Mouse (Mus musculus) neural tube, embryonic 12.5 days (tissue): ENCODE data around the gene Pacrg. TPM values are rescaled to one million over a fixed set of nuclear protein-coding genes. Genes with fewer than 3 reads are reported as not detected.

ENCODE experiments used
- ATAC-seq: fragments of 200-750 bp; cut with Nextera tagmentation; 2 replicates; pipeline ENCODE4 v1.8.0; 2017; ENCODE audit warnings: low read depth, mild to moderate bottlenecking, moderate TSS enrichment, moderate library complexity; ENCODE audit not compliant: low FRiP score
- H3K27ac ChIP-seq: fragments of 300-500 bp; sonication (generic); 2 replicates; pipeline ENCODE4 v1.5.1; 2016
- H3K27me3 ChIP-seq: fragments of 300-500 bp; sonication (generic); replicated peaks from 2 replicates; pipeline ENCODE4 v1.6.1; 2016; ENCODE audit warnings: mild to moderate bottlenecking
- H3K36me3 ChIP-seq: fragments of 300-500 bp; sonication (generic); 2 replicates; pipeline ENCODE4 v1.6.1; 2016; ENCODE audit warnings: mild to moderate bottlenecking
- H3K4me1 ChIP-seq: fragments of 300-500 bp; sonication (generic); 2 replicates; pipeline ENCODE4 v1.6.1; 2016
- H3K4me2 ChIP-seq: fragments of 300-500 bp; sonication (generic); replicated peaks from 2 replicates; pipeline ENCODE4 v1.6.1; 2016; ENCODE audit warnings: mild to moderate bottlenecking
- H3K4me3 ChIP-seq: fragments of 300-500 bp; sonication (generic); 2 replicates; pipeline ENCODE4 v1.5.1; 2016
- H3K9ac ChIP-seq: fragments of 300-500 bp; sonication (generic); 2 replicates; pipeline ENCODE4 v1.6.1; 2016; ENCODE audit warnings: mild to moderate bottlenecking
- H3K9me3 ChIP-seq: fragments of 300-500 bp; sonication (generic); 2 replicates; pipeline ENCODE4 v1.6.1; 2016; ENCODE audit warnings: mild to moderate bottlenecking
- WGBS: fragments of 180-500 bp; shearing (Covaris S2); methylation state at CpG from one replicate; pipeline ENCODE4 v1.1.7; 2016; 5-methylcytosine and 5-hydroxymethylcytosine counted together
- polyA plus RNA-seq: library from polyadenylated mRNA; unstranded; fragments of >200 nt; fragmentation: Nextera tagmentation; extraction: Ambion mirVana; gene quantifications from 2 replicates; pipeline ENCODE4 v1.2.1, GENCODE M21; 2016

Gene Pacrg
- polyA plus RNA-seq = 7.6 and 8.8 TPM in 2 replicates

DNA sequence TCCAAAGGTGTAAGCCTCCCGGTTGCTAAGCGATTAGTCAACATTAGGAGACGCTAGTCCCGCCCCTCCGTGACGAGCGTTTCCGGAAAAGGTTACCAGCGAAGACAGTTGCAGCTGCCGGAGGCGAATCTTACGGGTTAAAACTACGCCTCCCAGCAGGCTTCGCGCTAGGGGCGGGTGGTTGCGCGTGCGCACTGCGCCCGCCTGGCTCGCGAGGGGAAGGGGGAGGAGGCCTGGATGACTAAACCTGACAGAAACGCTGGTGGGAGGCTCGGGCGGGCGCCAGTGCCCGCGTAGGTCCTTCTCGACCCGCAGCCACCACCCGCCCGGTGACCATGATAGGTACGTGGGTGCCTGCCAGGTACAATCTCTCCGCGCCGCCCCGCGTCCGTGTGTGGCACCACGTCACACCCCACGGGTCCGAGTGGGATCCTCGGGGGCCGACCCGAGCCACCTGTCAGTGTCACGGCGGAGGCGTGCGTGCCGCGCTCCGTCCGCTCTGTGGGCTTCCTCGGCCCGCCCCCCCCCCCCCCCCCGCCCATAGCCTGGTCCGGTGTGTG lies at the start of gene Pacrg, which contains the start of gene Prkn:
Gene Pacrg (minus strand): TSS at position 164 of the 560 bp plus-strand sequence.
Gene Prkn (plus strand): TSS at position 237 of the 560 bp plus-strand sequence.
- Histone ChIP-seq H3K4me1 (no peaks in the 10 kb centered on the region; the same call in 1 of the 2 replicates), H3K4me2 (peak within 1 kb of the TSS; percentile 86), H3K27ac (no peak within 1 kb of the TSS), H3K27me3 (no peaks in the 10 kb centered on the region), H3K4me3 (peak within 1 kb of the TSS; percentile 56), H3K9me3 (no peaks in the 10 kb centered on the region), H3K36me3 (no peaks in the 10 kb centered on the region), H3K9ac (peak within 1 kb of the TSS; percentile 69)
- peak; percentile 94 for ATAC-seq
- under 1% methylated on average over 49 of the region's 58 CpGs for whole genome bisulfite sequencing

DNA sequence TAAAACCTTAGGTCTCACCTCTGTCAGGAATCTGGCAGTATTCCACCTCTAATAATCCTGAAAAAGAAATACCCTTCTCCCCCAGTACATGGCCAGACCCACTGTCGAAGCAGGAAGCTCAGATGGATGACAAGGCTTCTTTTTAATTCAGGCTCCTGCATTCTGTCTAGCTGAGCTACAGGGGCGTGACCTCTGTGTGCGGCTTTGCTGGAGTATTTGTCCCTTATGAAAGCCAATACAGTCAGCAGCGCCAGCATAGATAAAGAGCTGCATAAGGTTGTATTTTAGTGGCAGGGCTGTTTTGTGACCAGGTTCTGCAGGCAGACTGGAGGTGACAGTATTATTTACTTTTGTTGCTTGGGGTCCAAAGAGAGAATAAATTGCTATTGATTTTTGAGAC lies 47.8 kb upstream of the Pacrg start:
- Histone ChIP-seq H3K4me3 (no peak overlapping the region), H3K4me1 (peaks cover 6% of the 10 kb centered on the region), H3K27me3 (no peaks in the 10 kb centered on the region), H3K9ac (no peak overlapping the region), H3K27ac (no peak overlapping the region), H3K9me3 (no peaks in the 10 kb centered on the region), H3K4me2 (no peak overlapping the region), H3K36me3 (no peaks in the 10 kb centered on the region)
- ATAC-seq = no peak
- 22% methylated on average over 4 of the region's 4 CpGs for WGBS

DNA sequence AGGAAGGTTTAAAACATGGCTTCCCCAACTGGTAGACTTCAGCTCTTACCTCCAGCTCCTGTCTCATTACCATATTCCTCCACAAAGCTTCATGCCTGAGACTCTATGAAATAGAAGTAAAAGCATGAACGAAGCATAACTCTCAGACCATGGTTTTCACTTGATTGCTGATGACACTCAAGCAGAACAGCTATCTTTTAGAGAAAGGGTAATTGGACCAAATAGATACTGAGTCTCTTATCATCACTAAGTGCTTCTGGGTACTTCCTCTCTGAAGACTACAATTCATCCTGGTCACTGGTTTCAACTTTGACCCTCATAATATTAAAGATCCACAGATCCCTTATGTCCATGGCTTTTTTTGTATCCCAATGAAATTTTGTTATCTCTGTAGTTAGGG lies 42.1 kb upstream of the Pacrg start:
- no peak for ATAC-seq
- H3K36me3 ChIP-seq = no peaks in the 10 kb centered on the region
- H3K4me2 ChIP-seq = no peak overlapping the region
- H3K9me3 ChIP-seq = no peaks in the 10 kb centered on the region
- H3K4me3 ChIP-seq = no peak overlapping the region
- H3K27me3 ChIP-seq = no peaks in the 10 kb centered on the region
- no peak overlapping the region for H3K27ac ChIP-seq
- H3K4me1 ChIP-seq = no peaks in the 10 kb centered on the region
- WGBS = 84% methylated on average over 1 of the region's 1 CpGs
- no peak overlapping the region for H3K9ac ChIP-seq

DNA sequence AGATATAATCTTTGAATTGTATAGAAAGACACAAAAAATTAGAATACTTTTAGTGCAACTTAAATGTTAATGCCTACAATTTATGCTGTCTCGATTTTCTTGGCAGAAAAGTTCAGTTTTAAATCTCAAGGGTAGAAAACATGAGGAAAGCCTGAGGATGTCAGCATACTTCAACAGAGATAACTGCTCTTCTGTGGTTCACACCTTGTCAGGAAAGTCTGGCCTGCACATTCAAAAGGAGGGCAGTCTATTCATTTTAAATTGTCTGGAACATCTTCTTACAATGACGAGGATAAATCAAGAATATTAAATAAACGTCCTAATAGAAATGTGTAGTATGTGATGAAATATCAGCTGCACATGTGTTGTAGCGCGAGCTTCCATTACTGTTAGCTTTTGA lies 38.9 kb upstream of the Pacrg start:
- no peak for ATAC-seq
- Histone ChIP-seq H3K27ac (no peak overlapping the region), H3K4me3 (no peak overlapping the region), H3K4me1 (no peaks in the 10 kb centered on the region), H3K27me3 (no peaks in the 10 kb centered on the region), H3K36me3 (no peaks in the 10 kb centered on the region), H3K9ac (no peak overlapping the region), H3K9me3 (no peaks in the 10 kb centered on the region), H3K4me2 (no peak overlapping the region)
- WGBS = 80% methylated on average over 5 of the region's 5 CpGs

DNA sequence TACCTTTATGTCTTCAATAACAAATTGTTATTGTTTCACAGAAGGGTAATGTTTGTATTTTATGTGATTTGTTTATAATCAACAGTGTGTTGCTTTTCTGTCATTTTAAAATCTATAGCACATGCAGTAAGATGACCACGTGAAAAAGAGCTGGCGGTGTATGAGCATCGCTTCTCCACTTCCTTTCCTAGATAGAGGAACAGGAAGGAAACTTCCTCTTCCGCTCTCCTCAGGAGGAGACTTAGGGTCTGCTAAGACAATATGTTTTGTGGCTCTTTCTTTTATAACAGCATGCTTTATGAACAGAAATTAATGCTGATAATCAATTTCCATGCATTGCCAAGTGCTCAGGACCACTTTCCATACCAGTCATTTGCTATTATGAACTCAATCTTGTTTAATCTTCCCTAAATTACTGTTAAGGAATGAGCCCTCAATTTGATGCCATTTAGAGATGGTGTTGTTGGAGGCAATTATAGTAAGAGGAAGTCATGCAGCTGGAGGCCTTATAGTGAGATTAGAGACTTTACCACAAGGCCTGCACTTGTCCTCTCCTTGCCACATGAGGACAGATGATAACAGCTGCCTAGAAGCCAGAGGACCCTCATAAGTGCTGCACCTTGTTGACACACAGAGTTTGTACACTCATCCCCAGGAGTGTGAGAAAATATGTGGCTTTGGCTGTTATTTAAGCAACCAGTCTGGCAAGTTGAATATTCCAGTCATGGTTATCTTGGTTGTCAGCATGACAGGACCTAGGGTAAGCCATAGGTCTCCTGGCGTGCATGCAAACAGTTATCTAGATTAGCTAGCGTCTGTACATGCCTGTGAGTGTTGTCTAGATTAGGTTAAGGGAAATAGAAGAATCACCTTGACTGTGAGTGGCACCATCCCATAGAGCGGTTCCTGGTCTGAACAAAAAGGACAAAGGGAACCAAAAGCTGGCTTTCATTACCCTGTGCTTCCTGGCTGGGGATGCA lies 34.4 kb upstream of the Pacrg start:
- no peak overlapping the region for H3K27ac ChIP-seq
- H3K4me3 ChIP-seq = no peak overlapping the region
- no peak overlapping the region for H3K4me2 ChIP-seq
- no peak for ATAC-seq
- H3K9me3 ChIP-seq = no peaks in the 10 kb centered on the region
- H3K36me3 ChIP-seq = no peaks in the 10 kb centered on the region
- H3K9ac ChIP-seq = no peak overlapping the region
- WGBS = 89% methylated on average over 7 of the region's 7 CpGs
- H3K27me3 ChIP-seq = no peaks in the 10 kb centered on the region
- H3K4me1 ChIP-seq = no peaks in the 10 kb centered on the region

DNA sequence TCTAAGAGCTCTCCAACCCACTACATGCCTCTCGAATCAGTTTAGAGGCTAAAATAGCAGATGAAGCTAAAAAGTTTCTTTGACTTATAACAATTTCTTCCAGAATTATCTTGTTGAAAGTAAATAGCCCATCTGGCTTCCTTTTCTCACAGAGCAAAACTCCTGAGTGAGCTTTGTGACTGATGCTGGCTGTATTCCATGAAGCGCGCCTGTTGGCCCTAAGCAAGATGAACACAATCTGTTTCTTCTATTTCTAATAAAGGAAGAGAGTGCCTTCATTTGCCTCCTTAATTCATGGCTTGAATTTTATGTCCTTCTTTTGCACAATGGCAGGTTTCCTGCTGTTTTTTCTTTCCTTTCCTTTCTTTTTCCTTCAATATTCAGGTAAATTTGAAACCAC lies 14.1 kb upstream of the Pacrg start:
- no peaks in the 10 kb centered on the region for H3K9me3 ChIP-seq
- no peak overlapping the region for H3K9ac ChIP-seq
- H3K27me3 ChIP-seq = no peaks in the 10 kb centered on the region
- no peaks in the 10 kb centered on the region for H3K4me1 ChIP-seq
- H3K36me3 ChIP-seq = no peaks in the 10 kb centered on the region
- no peak overlapping the region for H3K4me2 ChIP-seq
- no peak overlapping the region for H3K27ac ChIP-seq
- no peak overlapping the region for H3K4me3 ChIP-seq
- WGBS = 94% methylated on average over 3 of the region's 3 CpGs
- no peak for ATAC-seq

DNA sequence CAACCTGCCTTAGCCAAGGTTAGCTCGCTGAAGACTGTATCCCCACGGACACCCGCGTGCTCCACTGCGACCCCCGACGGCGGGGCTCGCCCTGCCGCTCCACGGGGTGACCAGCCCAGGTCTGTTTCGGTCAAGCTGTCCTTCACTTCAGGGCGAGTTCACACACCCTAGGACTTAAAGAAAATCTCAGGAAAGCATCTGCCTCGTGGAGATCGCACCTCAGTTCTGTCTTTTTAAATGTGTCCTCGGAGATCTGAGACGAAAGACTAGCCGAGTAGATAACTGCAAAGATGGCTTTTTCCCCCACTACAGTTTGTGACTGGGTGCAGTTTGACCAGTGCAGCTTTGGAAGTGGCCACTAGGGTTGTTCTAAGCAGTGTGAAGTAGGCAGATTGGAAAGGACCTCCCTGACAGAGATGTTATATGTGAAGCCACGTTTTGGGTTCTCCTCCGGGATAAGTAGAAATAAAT lies 655 bp upstream of the Pacrg start:
- H3K27ac ChIP-seq = no peak overlapping the region
- WGBS = 3% methylated on average over 20 of the region's 20 CpGs

DNA sequence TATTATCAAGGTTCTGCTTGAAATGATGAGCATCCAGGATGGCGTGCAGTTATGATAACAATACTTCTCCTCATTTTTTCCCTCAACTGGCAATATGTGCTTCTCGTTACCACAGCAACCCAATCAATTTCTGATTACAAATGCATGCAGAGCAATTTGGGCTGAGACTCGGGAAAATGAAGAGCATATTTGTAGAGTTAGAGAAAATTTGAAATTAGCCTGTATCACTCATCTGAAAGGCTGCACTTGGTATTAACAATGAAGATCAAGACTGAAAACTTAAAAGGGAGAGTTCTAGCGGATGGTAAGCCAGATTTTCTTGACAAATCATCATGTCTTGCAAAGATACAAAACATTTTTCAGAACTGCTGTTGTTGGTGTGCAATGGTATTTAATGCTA lies 21.1 kb downstream of the Pacrg start:
- no peak overlapping the region for H3K27ac ChIP-seq
- no peak overlapping the region for H3K4me3 ChIP-seq
- H3K9me3 ChIP-seq = no peaks in the 10 kb centered on the region
- no peak overlapping the region for H3K4me2 ChIP-seq
- H3K36me3 ChIP-seq = no peaks in the 10 kb centered on the region
- no peak overlapping the region for H3K9ac ChIP-seq
- no peak for ATAC-seq
- 89% methylated on average over 4 of the region's 4 CpGs for WGBS
- no peaks in the 10 kb centered on the region for H3K4me1 ChIP-seq
- no peaks in the 10 kb centered on the region for H3K27me3 ChIP-seq

More for the DNA sequence above, 655 bp upstream of the Pacrg start:
- Histone ChIP-seq H3K4me3 (peak overlapping the region; percentile 56), H3K9ac (peak overlapping the region; percentile 69), H3K9me3 (no peaks in the 10 kb centered on the region), H3K4me2 (peak overlapping the region; percentile 86), H3K4me1 (no peaks in the 10 kb centered on the region; the same call in 1 of the 2 replicates), H3K27me3 (no peaks in the 10 kb centered on the region), H3K36me3 (no peaks in the 10 kb centered on the region)
- peak; percentile 63 for ATAC-seq

DNA sequence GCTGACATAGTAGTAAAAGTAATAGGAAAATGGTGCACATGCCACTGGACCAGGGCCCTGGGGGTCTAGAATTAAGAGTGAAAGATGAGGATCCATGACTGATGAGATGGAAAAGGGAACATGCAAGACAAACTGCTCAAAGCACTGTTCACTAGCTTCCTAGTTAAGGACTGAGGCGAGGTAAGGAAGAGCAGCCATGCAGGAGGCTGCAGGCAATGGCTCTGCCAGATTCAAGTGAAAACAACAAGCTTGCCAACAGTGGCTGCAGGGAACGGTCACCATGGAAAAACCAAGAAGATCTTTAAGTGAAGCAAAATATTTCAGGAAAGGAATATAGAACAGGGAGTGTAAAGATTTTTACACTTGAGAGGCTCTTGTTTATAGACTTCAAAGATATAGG lies 31.5 kb downstream of the Pacrg start:
- Histone ChIP-seq H3K9ac (no peak overlapping the region), H3K9me3 (no peaks in the 10 kb centered on the region), H3K4me1 (no peaks in the 10 kb centered on the region), H3K36me3 (no peaks in the 10 kb centered on the region), H3K4me3 (no peak overlapping the region), H3K27me3 (no peaks in the 10 kb centered on the region), H3K27ac (no peak overlapping the region), H3K4me2 (no peak overlapping the region)
- no peak for ATAC-seq
- WGBS = 86% methylated on average over 2 of the region's 2 CpGs

DNA sequence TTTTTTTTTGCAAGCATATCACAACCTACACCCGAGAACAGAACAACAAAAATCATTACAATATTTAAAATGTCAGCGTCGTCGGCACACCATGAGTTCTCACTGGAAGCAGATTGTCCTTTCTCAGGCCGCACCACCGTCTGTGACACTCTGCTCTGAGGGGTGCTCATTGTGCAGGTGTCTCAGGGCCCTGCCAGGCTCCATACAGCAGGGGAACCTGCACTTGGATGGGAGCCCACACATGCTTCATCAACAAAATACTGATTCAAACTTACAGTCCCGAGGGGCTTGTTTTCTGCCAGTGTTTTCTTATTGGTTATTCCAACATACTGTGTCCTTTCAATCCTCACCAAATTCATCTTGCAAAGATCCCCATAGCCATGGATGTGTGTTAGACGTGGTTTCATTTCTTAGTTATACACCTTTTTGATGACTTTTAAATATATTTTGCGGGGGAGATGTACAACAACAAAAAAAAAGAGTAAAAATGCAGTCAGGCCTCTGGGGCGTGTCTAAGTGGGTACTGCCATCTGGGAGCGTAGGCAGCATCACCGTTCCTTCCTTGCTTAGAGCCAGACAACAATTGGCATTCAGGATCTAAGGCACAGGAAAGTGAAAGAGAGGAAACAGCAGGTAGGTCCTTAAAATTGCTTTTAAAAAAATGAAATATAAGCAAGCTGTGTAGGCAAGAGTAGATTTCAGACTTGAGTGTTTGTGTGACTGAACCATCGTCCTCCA lies 32.7 kb downstream of the Pacrg start:
- Histone ChIP-seq H3K4me2 (no peak overlapping the region), H3K4me1 (no peaks in the 10 kb centered on the region), H3K9me3 (no peaks in the 10 kb centered on the region), H3K9ac (no peak overlapping the region), H3K27me3 (no peaks in the 10 kb centered on the region), H3K27ac (no peak overlapping the region), H3K4me3 (no peak overlapping the region), H3K36me3 (no peaks in the 10 kb centered on the region)
- no peak for ATAC-seq
- WGBS = 82% methylated on average over 13 of the region's 13 CpGs

DNA sequence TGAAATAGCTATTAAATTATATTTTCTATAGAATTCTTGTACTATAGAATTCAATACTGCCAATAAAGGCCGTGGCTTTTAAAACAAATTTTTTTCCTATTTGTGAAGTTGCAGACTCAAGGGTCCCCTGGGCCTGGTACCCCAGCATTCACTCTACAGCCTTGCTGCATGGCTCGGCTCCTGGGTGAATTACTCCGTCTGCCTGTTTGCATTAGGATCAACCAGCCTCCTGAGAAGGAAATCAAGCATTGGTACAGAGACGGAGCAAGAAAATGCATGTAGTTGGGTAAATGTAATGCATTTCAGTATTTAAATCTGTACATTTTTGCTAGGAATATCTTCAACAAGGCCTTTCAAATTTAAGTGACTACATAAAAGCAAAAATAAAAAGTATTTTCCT lies 33.4 kb downstream of the Pacrg start:
- H3K9ac ChIP-seq = no peak overlapping the region
- H3K27me3 ChIP-seq = no peaks in the 10 kb centered on the region
- H3K4me1 ChIP-seq = no peaks in the 10 kb centered on the region
- no peaks in the 10 kb centered on the region for H3K9me3 ChIP-seq
- no peak for ATAC-seq
- H3K27ac ChIP-seq = no peak overlapping the region
- H3K4me2 ChIP-seq = no peak overlapping the region
- no peak overlapping the region for H3K4me3 ChIP-seq
- no peaks in the 10 kb centered on the region for H3K36me3 ChIP-seq
- 90% methylated on average over 4 of the region's 4 CpGs for WGBS

DNA sequence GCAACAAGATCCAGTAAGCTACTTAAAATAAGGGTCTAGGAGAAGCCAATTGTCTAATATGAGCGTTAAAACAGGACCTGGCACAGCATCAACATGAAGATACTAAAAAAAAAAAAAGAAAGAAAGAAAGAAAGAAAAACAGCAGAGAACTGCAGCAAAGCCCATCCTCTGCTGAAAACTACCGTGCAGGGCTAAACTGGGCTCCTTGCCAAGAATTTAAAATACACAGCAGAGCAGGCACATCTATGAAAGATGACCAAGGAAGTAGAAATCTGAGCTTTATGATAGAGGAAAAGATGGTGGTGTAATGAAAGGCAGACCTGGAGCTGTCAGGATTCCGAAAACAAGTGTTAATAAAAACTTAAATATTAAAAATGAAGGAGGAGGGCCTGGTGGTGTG lies 48.5 kb downstream of the Pacrg start:
- Histone ChIP-seq H3K4me2 (no peak overlapping the region), H3K27me3 (no peaks in the 10 kb centered on the region), H3K4me3 (no peak overlapping the region), H3K9me3 (no peaks in the 10 kb centered on the region), H3K27ac (no peak overlapping the region), H3K4me1 (peaks cover 4% of the 10 kb centered on the region; the same call in 1 of the 2 replicates), H3K36me3 (no peaks in the 10 kb centered on the region), H3K9ac (no peak overlapping the region)
- 55% methylated on average over 3 of the region's 3 CpGs for WGBS
- no peak for ATAC-seq
